Mouse (Mus musculus) megakaryocyte, embryonic 14.5 days (primary cell): ENCODE data around the gene Zfhx3.

Source experiments
- FLI1 ChIP-seq: IDR thresholded peaks from 2 replicates; pipeline ENCODE4 v1.6.1; 2012; ENCODE audit warnings: low read length, inconsistent platforms, mixed read lengths
- GATA1 ChIP-seq: IDR thresholded peaks from 3 replicates; pipeline ENCODE4 v1.6.1; 2012; ENCODE audit warnings: mixed read lengths, low read length, inconsistent platforms, borderline replicate concordance

- TF ChIP-seq GATA1: no peak
- TF ChIP-seq FLI1: no peak
Observed at GRCm38 (mm10) chr8:108286117-108286516, 343.7 kb downstream of the Zfhx3 start.
